Mouse (Mus musculus) T-cell, adult 2 months (primary cell): ENCODE results near the gene Trdn.

ENCODE experiments used
- DNase-seq: peaks from one replicate; pipeline ENCODE4 v3.0.0; 2022; ENCODE audit warnings: low spot score

The Trdn gene

GRCm38 (mm10) chr10:33375474-33376029 lies 295.2 kb downstream of the Trdn start:
- DNase-seq: no peak
